Mouse (Mus musculus) C3H10T1/2 (cell line): Measurements from ENCODE around the gene Stxbp4. TPM values are rescaled to one million over a fixed set of nuclear protein-coding genes. Genes with fewer than 3 reads are reported as not detected.

Experiments
- polyA plus RNA-seq, 2 experiments: library from polyadenylated mRNA; unstranded; fragments of >200 nt; fragmentation: generic; extraction: Trizol; gene quantifications; one replicate each; pipeline ENCODE4 v1.2.1; 2012; ENCODE audit warnings: missing spikeins in 2 of 2

The Stxbp4 gene
- 1 to 10 TPM in 1 of 2 experiments, under 1 TPM in 1; 0.54 to 6.7 TPM for polyA plus RNA-seq

DNA sequence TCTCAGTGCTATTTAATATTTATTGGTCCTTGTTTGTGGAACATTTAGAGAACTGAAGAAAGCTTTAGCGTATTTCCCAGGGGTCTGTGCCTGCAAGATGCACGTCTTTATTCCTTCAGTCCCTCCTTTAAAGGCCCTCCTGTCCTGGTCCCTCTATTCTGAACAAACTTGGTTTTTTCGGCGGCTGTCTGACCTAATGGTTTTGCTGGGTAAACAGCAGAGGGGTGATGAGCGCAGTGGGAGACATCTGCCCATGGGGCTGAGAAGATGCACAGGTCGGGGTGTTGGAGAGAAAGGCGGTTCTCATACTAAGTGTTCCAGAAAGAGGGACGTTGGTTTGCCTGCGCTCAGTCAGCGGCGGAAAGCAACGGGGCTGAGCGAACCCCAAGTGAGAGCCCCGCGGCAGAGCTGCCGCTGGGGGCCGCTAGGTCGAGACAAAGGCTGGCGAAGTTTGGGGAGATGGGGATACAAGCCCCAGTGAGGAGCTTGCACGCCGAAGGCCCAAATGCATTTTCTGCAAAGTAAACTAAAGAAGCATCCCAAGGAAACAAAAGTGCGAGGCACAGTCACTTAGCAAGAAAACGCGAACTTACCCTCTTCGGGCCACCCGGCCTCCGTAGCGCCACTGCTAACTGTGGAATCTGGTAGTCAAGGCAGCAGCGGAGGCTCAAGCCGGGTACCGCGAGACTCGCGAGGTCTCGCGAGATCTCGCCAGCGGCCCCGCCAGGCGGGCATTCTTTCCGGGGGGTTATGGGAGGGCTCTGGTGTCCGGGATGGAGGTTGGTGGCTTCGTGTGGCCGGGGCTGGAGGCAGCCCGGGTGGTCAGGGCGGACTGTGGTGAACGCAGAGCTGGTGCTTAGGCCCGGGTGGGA lies at the start of gene Stxbp4, which contains the start of gene Cox11:
Gene Stxbp4, minus strand, starts transcription at position 645 of the 872 bp plus-strand sequence.
Gene Cox11, plus strand, starts transcription at position 734 of the 872 bp plus-strand sequence.

Other genes with a start within 250 kb of the Stxbp4 start
- under 1 TPM in 1 of 2 experiments, not detected in 1; 0.09 TPM for gene Hlf, start 247.2 kb downstream of the Stxbp4 start, polyA plus RNA-seq
- 1 to 10 TPM; 3.0 to 8.9 TPM for gene Cox11, start 89 bp upstream of the Stxbp4 start, polyA plus RNA-seq
- gene Tom1l1, start 50.3 kb upstream of the Stxbp4 start, polyA plus RNA-seq: under 1 TPM; 0.14 to 0.77 TPM